ENCODE assay signal across 8 mouse cellular contexts in the genomic region with DNA sequence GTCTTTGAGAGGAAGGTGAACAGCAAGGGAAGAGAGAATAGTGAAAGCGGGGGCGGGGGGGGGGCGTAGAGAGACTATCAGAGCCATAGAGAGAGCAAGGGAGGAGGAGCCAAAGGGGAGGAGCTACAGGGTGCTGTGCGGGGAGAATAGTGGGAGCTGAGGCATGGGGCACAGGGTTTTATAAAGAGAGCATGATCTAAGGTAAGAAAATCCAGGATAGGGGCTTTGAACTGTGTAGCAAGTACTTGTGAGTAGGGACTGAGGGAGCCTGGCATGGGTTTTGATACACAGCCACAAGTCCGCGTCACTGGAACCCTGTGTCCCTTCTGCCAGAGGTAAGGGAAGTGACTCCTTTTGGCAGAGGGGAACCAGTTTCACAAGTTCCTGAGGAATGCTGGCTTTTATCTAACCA. TPM values are rescaled to one million over a fixed set of nuclear protein-coding genes. Genes with fewer than 3 reads are reported as not detected.
DNase-seq lines count a peak whose midpoint lies in the region; ATAC-seq lines count a peak whose summit lies in the region.

No protein-coding gene starts in this region.

- H3K4me1 ChIP-seq in liver, embryonic 16.5 days (ENCODE audit: control insufficient read depth, low read depth, low read length), result peaks cover 24% of the 10 kb centered on the region
- peaks cover 24% of the 10 kb centered on the region for H3K4me1 ChIP-seq in neural tube, embryonic 13.5 days (replicated peaks)

- peak overlapping the region; percentile 40 for H3K4me3 ChIP-seq in liver, embryonic 16.5 days (ENCODE audit: low read depth, low read length)
- H3K4me3 ChIP-seq in neural tube, embryonic 13.5 days, result no peak overlapping the region

- DNase-seq in cerebellum, adult 11 months, result peak; percentile 2
- DNase-seq in cerebellum, adult 11-12 months, result no peak
- peak; percentile 28 for DNase-seq in T-cell, adult 2 months (ENCODE audit: low spot score)
- no peak for DNase-seq in frontal cortex, postnatal 14 days (ENCODE audit: low spot score in 2 of 2)

- no peaks in the 10 kb centered on the region for H3K27me3 ChIP-seq in liver, embryonic 16.5 days (ENCODE audit: control insufficient read depth, insufficient read depth, low read depth, low read length)
- H3K27me3 ChIP-seq in neural tube, embryonic 13.5 days, result no peaks in the 10 kb centered on the region

- 4% methylated on average over 5 of the region's 6 CpGs for WGBS in liver, embryonic 16.5 days (ENCODE audit: insufficient replicate concordance)
- 13% methylated on average over 6 of the region's 6 CpGs for WGBS in neural tube, embryonic 13.5 days

- H3K36me3 ChIP-seq in liver, embryonic 16.5 days (ENCODE audit: control insufficient read depth, insufficient read depth), result no peaks in the 10 kb centered on the region
- H3K36me3 ChIP-seq in neural tube, embryonic 13.5 days, result no peaks in the 10 kb centered on the region

- H3K9ac ChIP-seq in liver, embryonic 16.5 days (ENCODE audit: low read depth, low read length), result peak overlapping the region; percentile 32
- no peak overlapping the region for H3K9ac ChIP-seq in neural tube, embryonic 13.5 days

- peak overlapping the region; percentile 58 for H3K4me2 ChIP-seq in liver, embryonic 16.5 days (ENCODE audit: low read depth, low read length)
- H3K4me2 ChIP-seq in neural tube, embryonic 13.5 days, result peak overlapping the region; percentile 39

- peak; percentile 51 for ATAC-seq in granulocyte monocyte progenitor cell, adult 5-6 weeks (replicated peaks; ENCODE audit: poor library complexity, severe bottlenecking)
- ATAC-seq in inflammation-experienced regulatory T-cells, adult 6 months, result peak; percentile 78
- ATAC-seq in liver, embryonic 16.5 days (ENCODE audit: low read depth), result peak; percentile 59
- ATAC-seq in neural tube, embryonic 13.5 days (ENCODE audit: low read depth), result no peak

- no peaks in the 10 kb centered on the region for H3K9me3 ChIP-seq in liver, embryonic 16.5 days (replicated peaks; ENCODE audit: control insufficient read depth, low read length)
- H3K9me3 ChIP-seq in neural tube, embryonic 13.5 days, result no peaks in the 10 kb centered on the region

- H3K27ac ChIP-seq in liver, embryonic 16.5 days (ENCODE audit: low read length), result no peak overlapping the region
- H3K27ac ChIP-seq in neural tube, embryonic 13.5 days (replicated peaks), result no peak overlapping the region

RNA-seq across cellular contexts. Expression of a gene that starts 54.9 kb away (rescaled TPM):
- 164 and 183 TPM in 2 replicates for total RNA-seq in granulocyte monocyte progenitor cell, adult 5-6 weeks (2014; fragmentation: Nextera tagmentation)
- 224 and 232 TPM in 2 replicates for total RNA-seq in granulocyte monocyte progenitor cell, adult 5-6 weeks (2017)
- polyA plus RNA-seq in inflammation-experienced regulatory T-cells, adult 6 months (2017; shearing (Covaris generic)), result 10 to 100 TPM; 17.6 to 25.3 (median 18.5) TPM
- polyA plus RNA-seq in liver, embryonic 16.5 days (2015; fragmentation: Nextera tagmentation; extraction: Ambion mirVana), result 10.9 and 11.2 TPM in 2 replicates
- 36.5 and 42.2 TPM in 2 replicates for polyA plus RNA-seq in neural tube, embryonic 13.5 days (2015; fragmentation: Nextera tagmentation; extraction: Ambion mirVana)

Comparison
In these comparisons a context has a peak if more than half of its experiments do, and no peak if none do; other contexts are left out.
1. DNase-seq: peak in cerebellum, adult 11 months (single experiment) and T-cell, adult 2 months (single experiment); none in cerebellum, adult 11-12 months (single experiment) and frontal cortex, postnatal 14 days (0 of 2).